Mouse (Mus musculus): Measurements from ENCODE around the gene Traf2. TPM values are rescaled to one million over a fixed set of nuclear protein-coding genes. Genes with fewer than 3 reads are reported as not detected.

The Traf2 gene
- 0.65 TPM for polyA plus RNA-seq (2014; fragmentation: Illumina TruSeq; extraction: RNeasy Lipid Tissue Mini Kit (QIAGEN cat#74804); ENCODE audit: low read depth, low replicate concordance)

DNA sequence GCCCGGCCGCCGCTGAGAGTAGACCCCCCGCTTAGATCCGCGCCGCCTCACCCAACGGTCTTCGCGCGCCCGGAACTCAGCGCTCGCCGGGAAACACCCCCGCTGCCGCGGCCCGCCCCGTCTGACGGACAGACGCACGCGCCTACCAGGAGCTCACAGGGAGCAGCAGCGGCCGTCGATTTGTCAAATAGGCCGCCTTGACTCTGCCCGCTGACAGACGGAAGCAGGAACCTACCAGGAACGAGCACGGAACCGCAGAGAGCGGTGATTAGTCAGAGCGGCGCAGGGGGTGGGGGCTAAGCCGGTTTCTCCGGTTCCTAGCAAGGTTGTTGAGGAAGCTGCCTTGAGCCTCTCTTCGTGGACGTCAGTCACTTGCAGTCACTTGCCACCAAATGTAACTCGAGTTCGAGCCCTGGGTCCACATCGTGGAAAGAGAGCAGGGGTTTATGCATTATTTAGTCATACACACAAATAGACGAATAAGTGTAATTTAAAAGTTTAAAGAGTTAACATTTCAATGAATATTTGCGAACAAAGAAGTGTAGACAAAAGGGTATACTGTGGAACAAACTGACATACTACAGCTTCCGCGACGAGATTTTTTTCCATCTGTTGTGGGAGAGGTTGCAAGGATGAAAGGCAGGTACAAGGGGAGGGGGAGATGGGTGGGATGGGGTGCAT lies at the start of gene Traf2:
Traf2 (minus strand) TSS at position 130 of the 681 bp plus-strand sequence.

DNA sequence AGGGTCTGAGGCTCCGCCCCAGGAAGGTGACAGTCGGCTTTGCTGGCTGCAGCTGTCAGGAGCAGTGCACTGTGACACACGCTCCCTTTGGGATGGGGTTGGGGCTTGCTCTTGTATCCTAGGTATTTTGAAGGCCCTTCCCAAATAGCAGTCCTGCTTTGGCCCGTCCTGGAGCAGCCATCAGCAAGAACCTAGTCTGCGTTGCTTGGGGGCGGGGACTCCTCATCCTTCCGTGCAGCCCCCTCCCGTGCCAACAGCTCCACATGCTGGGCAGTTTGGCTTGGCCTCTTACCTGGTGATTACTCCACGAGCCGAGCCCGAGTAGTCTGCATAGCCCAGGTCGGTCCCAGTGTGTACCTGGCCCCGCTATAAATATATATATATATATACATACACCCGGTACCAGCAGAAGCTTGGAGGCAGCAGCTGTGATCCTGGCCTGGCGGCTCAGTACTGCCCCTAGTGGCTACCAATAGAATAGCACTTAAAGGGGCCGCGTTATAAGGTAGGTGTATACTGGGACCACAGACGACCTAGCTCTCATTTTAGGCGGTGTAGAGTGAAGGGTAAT lies 34.6 kb upstream of the Traf2 start, which contains the start of gene Ajm1:
Ajm1 (minus strand) TSS at position 464 of the 571 bp plus-strand sequence.

DNA sequence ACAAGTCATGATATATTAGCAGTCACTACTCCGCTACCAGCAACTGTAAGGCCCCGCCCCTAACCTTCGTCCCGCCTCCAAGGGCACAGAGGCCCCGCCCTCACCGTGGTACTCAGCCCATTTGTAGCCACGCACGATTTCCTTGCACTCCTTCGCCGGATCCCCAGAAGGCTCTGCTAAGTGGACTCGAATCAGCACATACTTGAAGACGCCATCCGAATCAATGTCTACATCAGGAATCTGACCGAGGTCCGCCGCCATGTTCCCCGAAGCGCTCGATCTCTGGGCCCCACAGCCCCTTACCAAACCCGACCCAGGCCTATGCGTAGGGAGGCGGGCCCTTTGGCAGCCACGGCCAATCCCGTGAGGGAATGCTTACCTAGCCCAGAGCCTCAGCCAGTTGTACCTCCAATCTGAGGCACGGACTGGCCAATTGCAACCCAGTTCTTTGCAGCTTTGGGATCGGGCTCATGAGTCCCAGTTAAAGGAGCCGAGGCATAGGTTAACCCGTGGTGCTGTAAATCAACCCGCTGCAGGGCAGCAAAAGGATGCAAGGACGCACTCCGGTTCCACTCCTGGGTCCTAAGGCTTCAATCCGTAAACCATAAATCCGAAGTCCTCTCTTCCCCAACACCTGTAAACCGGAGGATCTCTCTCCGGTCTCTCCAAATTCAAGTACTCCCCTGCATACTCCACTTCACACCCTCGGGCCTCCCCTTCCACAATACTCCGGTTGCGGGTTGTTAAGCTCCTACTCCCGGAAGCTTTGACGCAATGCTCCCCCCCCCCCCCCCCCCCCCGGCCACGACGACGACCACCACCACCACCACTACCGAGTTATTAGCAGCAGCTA lies 28.1 kb upstream of the Traf2 start, which contains the start of the genes Mamdc4 and Phpt1:
Mamdc4 (minus strand) TSS at position 267 of the 853 bp plus-strand sequence.
Phpt1 (minus strand) TSS at position 646 of the 853 bp plus-strand sequence.

DNA sequence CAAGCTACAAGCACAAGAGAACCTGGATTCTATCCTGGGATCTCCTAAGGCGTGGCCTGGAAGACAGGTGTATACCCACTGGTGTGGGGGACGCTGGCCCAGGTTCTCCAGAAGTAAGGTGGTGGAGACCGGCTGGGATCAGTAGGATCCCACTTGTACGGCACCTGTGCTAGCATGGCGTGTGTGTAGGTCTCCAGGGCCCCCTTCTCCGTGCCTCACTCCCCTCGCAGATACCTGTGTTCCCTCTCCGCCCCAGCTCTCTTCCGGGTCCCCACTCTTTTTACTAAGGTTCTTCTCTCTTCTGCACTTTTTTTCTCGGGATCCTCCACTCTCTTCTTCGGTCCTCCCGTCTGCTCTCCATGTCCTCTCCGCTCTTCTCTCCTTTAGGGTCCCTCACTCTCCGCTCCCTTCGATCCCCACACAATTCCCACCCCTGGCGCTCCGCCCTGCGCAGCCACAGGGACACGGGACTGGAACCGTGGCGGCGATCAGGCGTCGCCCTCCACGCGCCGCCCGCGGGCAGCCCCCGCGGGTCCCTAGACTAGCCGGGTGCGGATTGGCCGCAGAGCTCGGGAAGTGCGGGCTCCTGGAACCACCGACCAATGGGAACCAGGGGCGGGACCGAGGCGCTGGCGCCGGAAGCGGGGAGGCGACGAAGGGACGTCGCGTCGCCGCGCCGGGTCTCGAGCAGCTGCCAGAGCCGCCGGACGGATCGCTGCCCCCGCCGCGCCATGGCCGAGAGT lies 10.7 kb upstream of the Traf2 start, which contains the start of gene Edf1:
Edf1 (plus strand) TSS at position 627 of the 743 bp plus-strand sequence.

DNA sequence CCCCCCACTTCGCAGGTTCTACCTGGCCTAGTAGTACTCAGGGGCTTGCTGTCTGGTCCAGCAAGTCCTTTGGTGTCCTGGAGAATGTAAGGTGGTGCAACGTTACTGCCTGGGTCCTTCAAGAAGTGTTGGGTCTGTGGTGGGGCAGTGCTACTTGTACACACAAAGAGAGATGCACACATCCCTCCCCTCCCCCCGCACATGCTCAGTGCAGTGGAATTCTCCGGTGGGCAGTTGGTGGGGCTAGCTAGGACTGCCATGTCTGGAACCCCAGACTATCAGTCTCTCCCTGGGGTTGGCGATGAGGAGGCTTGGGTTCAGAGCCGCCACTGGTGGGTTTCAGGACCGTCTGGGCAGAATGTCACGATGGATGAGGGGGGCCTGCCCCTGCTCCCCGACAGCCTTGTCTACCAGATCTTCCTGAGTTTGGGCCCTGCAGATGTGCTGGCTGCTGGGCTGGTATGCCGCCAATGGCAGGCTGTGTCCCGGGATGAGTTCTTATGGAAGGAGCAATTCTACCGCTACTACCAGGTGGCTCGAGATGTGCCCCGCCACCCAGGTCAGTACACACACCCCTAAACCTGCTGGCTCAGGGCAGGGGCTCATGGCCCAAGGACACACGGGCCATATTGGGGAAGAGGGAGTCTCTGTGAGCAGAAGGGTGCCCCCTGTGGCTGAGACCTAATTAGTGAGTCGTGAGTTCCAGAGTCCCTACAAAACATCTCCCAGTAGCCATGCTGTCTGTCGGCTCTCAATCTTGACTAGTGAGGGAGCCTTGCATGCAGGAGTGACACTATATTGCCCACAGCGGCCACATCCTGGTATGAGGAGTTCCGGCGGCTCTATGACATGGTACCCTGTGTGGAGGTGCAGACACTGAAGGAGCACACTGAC lies 44.9 kb downstream of the Traf2 start, which contains the start of gene C8g:
C8g (minus strand) TSS at position 127 of the 894 bp plus-strand sequence.

DNA sequence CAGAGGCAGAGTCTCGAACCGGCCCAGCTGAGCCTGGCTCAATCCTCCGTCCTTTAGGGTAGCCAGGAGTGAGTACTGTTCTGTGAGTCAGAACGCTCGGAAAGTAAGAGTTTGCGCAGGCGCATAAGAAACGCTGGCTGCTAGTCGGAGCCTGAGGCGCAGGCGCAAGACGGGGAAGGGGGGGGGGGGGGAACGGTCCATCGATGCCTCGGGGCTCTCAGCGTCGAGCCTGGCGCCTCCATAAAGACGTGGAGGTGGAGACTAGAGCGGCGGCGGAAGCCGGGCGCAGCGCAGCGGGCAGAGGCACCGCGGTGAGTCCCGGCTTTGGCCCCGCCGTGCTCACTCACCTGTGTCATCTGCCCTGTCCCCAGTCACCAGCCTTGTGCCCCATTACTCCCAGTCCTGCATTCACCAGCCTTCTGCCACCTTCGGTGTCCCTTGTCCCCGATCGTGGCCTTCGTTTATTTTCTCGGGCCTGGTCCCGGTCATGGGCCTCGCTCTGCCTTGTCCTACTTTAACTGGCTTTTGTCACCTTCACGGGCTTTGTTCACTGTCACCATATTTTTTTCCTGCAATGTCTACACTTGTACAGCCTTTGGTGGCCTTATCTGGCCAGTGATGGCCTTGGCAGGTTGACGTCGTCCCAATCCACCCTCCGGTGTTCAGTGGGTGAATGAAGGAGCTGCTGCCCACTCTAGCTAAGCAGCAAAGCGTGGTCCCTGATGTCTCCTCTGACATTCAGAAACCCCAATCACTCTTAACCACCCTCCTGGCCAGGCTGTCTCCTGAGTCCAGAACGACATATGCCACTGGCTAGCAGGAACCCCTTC lies 45.9 kb downstream of the Traf2 start, which contains the start of gene Fbxw5:
Fbxw5 (plus strand) TSS at position 175 of the 830 bp plus-strand sequence.

DNA sequence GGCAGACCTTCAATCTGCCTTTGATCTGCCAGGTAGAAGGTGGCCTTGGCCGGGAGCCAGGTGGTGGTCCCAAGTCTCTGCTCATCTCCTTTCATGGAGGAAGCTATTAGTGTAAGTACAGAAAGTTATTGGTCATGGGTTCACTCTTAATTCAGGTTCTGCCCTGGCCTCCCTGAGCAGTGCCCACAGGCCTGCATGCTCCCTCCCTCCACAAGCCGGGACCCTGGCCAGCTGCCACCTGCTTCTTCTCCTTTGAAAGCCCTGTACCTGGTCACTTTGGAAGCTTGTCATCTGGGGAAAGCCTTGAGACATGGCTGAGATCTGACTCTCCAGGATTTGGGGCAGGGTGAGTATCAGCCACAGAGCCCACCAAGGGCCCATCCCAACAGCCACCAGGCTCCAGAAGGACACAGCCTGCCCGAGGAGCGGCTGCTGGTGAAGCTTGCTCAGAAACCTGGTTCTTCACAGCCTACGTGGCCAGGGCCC lies 53.2 kb downstream of the Traf2 start, which contains the start of gene Lcn12:
Lcn12 (minus strand) TSS at position 436 of the 486 bp plus-strand sequence.

DNA sequence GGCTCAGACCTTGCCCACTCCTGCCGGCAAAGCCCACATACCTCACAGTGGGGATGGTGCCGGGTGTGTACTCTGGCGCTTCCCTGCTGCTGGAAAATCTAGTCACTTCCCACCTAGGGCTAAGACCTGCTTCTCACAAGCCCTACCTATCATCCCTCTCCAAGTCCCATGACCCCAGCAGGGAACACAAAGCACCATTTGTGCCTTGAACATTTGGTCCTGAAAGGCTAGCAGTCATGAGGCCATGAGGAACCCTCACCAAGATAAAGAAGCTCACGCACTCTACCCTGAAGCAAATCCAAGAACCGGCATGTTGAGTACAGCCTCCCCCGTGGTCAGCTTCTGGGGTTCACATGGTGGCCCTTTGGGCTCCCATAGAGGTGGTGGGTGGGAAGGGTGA lies 76.8 kb downstream of the Traf2 start, which contains the start of gene Ptgds:
Ptgds (minus strand) TSS at position 78 of the 400 bp plus-strand sequence.

Other genes starting within 250 kb of the Traf2 start
- gene Grin1, start 227.8 kb downstream of the Traf2 start, polyA plus RNA-seq (2014; fragmentation: Illumina TruSeq; extraction: RNeasy Lipid Tissue Mini Kit (QIAGEN cat#74804); ENCODE audit: low read depth, low replicate concordance) = not detected
- 15.0 TPM for gene Man1b1, start 214.6 kb downstream of the Traf2 start, polyA plus RNA-seq (2014; fragmentation: Illumina TruSeq; extraction: RNeasy Lipid Tissue Mini Kit (QIAGEN cat#74804); ENCODE audit: low read depth, low replicate concordance)
- 34.5 TPM for gene Dpp7, start 190.6 kb downstream of the Traf2 start, polyA plus RNA-seq (2014; fragmentation: Illumina TruSeq; extraction: RNeasy Lipid Tissue Mini Kit (QIAGEN cat#74804); ENCODE audit: low read depth, low replicate concordance)
- 3.9 TPM for gene Uap1l1, start 181.3 kb downstream of the Traf2 start, polyA plus RNA-seq (2014; fragmentation: Illumina TruSeq; extraction: RNeasy Lipid Tissue Mini Kit (QIAGEN cat#74804); ENCODE audit: low read depth, low replicate concordance)
- not detected for gene Sapcd2, start 174.6 kb downstream of the Traf2 start, polyA plus RNA-seq (2014; fragmentation: Illumina TruSeq; extraction: RNeasy Lipid Tissue Mini Kit (QIAGEN cat#74804); ENCODE audit: low read depth, low replicate concordance)
- gene Entpd2, start 151.1 kb downstream of the Traf2 start, polyA plus RNA-seq (2014; fragmentation: Illumina TruSeq; extraction: RNeasy Lipid Tissue Mini Kit (QIAGEN cat#74804); ENCODE audit: low read depth, low replicate concordance) = 0.36 TPM
- 4.3 TPM for gene Npdc1, start 147.6 kb downstream of the Traf2 start, polyA plus RNA-seq (2014; fragmentation: Illumina TruSeq; extraction: RNeasy Lipid Tissue Mini Kit (QIAGEN cat#74804); ENCODE audit: low read depth, low replicate concordance)
- gene Fut7, start 123.7 kb downstream of the Traf2 start, polyA plus RNA-seq (2014; fragmentation: Illumina TruSeq; extraction: RNeasy Lipid Tissue Mini Kit (QIAGEN cat#74804); ENCODE audit: low read depth, low replicate concordance) = not detected
- gene Abca2, start 118.2 kb downstream of the Traf2 start, polyA plus RNA-seq (2014; fragmentation: Illumina TruSeq; extraction: RNeasy Lipid Tissue Mini Kit (QIAGEN cat#74804); ENCODE audit: low read depth, low replicate concordance) = 0.77 TPM
- not detected for gene Clic3, start 90.1 kb downstream of the Traf2 start, polyA plus RNA-seq (2014; fragmentation: Illumina TruSeq; extraction: RNeasy Lipid Tissue Mini Kit (QIAGEN cat#74804); ENCODE audit: low read depth, low replicate concordance)
- gene Paxx, start 85.8 kb downstream of the Traf2 start, polyA plus RNA-seq (2014; fragmentation: Illumina TruSeq; extraction: RNeasy Lipid Tissue Mini Kit (QIAGEN cat#74804); ENCODE audit: low read depth, low replicate concordance) = 2.2 TPM
- not detected for gene Ptgds, start 76.9 kb downstream of the Traf2 start, polyA plus RNA-seq (2014; fragmentation: Illumina TruSeq; extraction: RNeasy Lipid Tissue Mini Kit (QIAGEN cat#74804); ENCODE audit: low read depth, low replicate concordance)
- gene Lcn12, start 53.0 kb downstream of the Traf2 start, polyA plus RNA-seq (2014; fragmentation: Illumina TruSeq; extraction: RNeasy Lipid Tissue Mini Kit (QIAGEN cat#74804); ENCODE audit: low read depth, low replicate concordance) = not detected
- 0.40 TPM for gene Fbxw5, start 46.2 kb downstream of the Traf2 start, polyA plus RNA-seq (2014; fragmentation: Illumina TruSeq; extraction: RNeasy Lipid Tissue Mini Kit (QIAGEN cat#74804); ENCODE audit: low read depth, low replicate concordance)
- 1.7 TPM for gene C8g, start 45.2 kb downstream of the Traf2 start, polyA plus RNA-seq (2014; fragmentation: Illumina TruSeq; extraction: RNeasy Lipid Tissue Mini Kit (QIAGEN cat#74804); ENCODE audit: low read depth, low replicate concordance)
- gene Edf1, start 10.9 kb upstream of the Traf2 start, polyA plus RNA-seq (2014; fragmentation: Illumina TruSeq; extraction: RNeasy Lipid Tissue Mini Kit (QIAGEN cat#74804); ENCODE audit: low read depth, low replicate concordance) = 0.89 TPM
- not detected for gene Mamdc4, start 27.9 kb upstream of the Traf2 start, polyA plus RNA-seq (2014; fragmentation: Illumina TruSeq; extraction: RNeasy Lipid Tissue Mini Kit (QIAGEN cat#74804); ENCODE audit: low read depth, low replicate concordance)
- gene Phpt1, start 28.3 kb upstream of the Traf2 start, polyA plus RNA-seq (2014; fragmentation: Illumina TruSeq; extraction: RNeasy Lipid Tissue Mini Kit (QIAGEN cat#74804); ENCODE audit: low read depth, low replicate concordance) = 1.1 TPM
- not detected for gene Ajm1, start 34.8 kb upstream of the Traf2 start, polyA plus RNA-seq (2014; fragmentation: Illumina TruSeq; extraction: RNeasy Lipid Tissue Mini Kit (QIAGEN cat#74804); ENCODE audit: low read depth, low replicate concordance)
- 37.2 TPM for gene Rabl6, start 61.6 kb upstream of the Traf2 start, polyA plus RNA-seq (2014; fragmentation: Illumina TruSeq; extraction: RNeasy Lipid Tissue Mini Kit (QIAGEN cat#74804); ENCODE audit: low read depth, low replicate concordance)
- not detected for gene Ccdc183, start 70.7 kb upstream of the Traf2 start, polyA plus RNA-seq (2014; fragmentation: Illumina TruSeq; extraction: RNeasy Lipid Tissue Mini Kit (QIAGEN cat#74804); ENCODE audit: low read depth, low replicate concordance)
- gene Tmem141, start 75.1 kb upstream of the Traf2 start, polyA plus RNA-seq (2014; fragmentation: Illumina TruSeq; extraction: RNeasy Lipid Tissue Mini Kit (QIAGEN cat#74804); ENCODE audit: low read depth, low replicate concordance) = 4.8 TPM
- gene Fcna, start 81.1 kb upstream of the Traf2 start, polyA plus RNA-seq (2014; fragmentation: Illumina TruSeq; extraction: RNeasy Lipid Tissue Mini Kit (QIAGEN cat#74804); ENCODE audit: low read depth, low replicate concordance) = not detected
- not detected for gene Lcn8, start 106.2 kb upstream of the Traf2 start, polyA plus RNA-seq (2014; fragmentation: Illumina TruSeq; extraction: RNeasy Lipid Tissue Mini Kit (QIAGEN cat#74804); ENCODE audit: low read depth, low replicate concordance)
- not detected for gene Lcn5, start 111.0 kb upstream of the Traf2 start, polyA plus RNA-seq (2014; fragmentation: Illumina TruSeq; extraction: RNeasy Lipid Tissue Mini Kit (QIAGEN cat#74804); ENCODE audit: low read depth, low replicate concordance)
- gene Lcn6, start 129.8 kb upstream of the Traf2 start, polyA plus RNA-seq (2014; fragmentation: Illumina TruSeq; extraction: RNeasy Lipid Tissue Mini Kit (QIAGEN cat#74804); ENCODE audit: low read depth, low replicate concordance) = not detected
- not detected for gene Lcn10, start 135.8 kb upstream of the Traf2 start, polyA plus RNA-seq (2014; fragmentation: Illumina TruSeq; extraction: RNeasy Lipid Tissue Mini Kit (QIAGEN cat#74804); ENCODE audit: low read depth, low replicate concordance)
- not detected for gene Obp2a, start 153.1 kb upstream of the Traf2 start, polyA plus RNA-seq (2014; fragmentation: Illumina TruSeq; extraction: RNeasy Lipid Tissue Mini Kit (QIAGEN cat#74804); ENCODE audit: low read depth, low replicate concordance)
- gene Bmyc, start 159.8 kb upstream of the Traf2 start, polyA plus RNA-seq (2014; fragmentation: Illumina TruSeq; extraction: RNeasy Lipid Tissue Mini Kit (QIAGEN cat#74804); ENCODE audit: low read depth, low replicate concordance) = 2.8 TPM
- not detected for gene Obp2b, start 190.1 kb upstream of the Traf2 start, polyA plus RNA-seq (2014; fragmentation: Illumina TruSeq; extraction: RNeasy Lipid Tissue Mini Kit (QIAGEN cat#74804); ENCODE audit: low read depth, low replicate concordance)
- gene Lcn3, start 218.6 kb upstream of the Traf2 start, polyA plus RNA-seq (2014; fragmentation: Illumina TruSeq; extraction: RNeasy Lipid Tissue Mini Kit (QIAGEN cat#74804); ENCODE audit: low read depth, low replicate concordance) = not detected
- not detected for gene Lcn11, start 230.1 kb upstream of the Traf2 start, polyA plus RNA-seq (2014; fragmentation: Illumina TruSeq; extraction: RNeasy Lipid Tissue Mini Kit (QIAGEN cat#74804); ENCODE audit: low read depth, low replicate concordance)
- gene Gm13539, start 235.3 kb upstream of the Traf2 start, polyA plus RNA-seq (2014; fragmentation: Illumina TruSeq; extraction: RNeasy Lipid Tissue Mini Kit (QIAGEN cat#74804); ENCODE audit: low read depth, low replicate concordance) = not detected